Mouse (Mus musculus) stomach, embryonic 16.5 days (tissue): Measurements from ENCODE around the gene Sstr3. TPM values are rescaled to one million over a fixed set of nuclear protein-coding genes. Genes with fewer than 3 reads are reported as not detected.

Experiments used
- ATAC-seq: fragments of 200-750 bp; cut with Nextera tagmentation; 2 replicates; pipeline ENCODE4 v1.8.0; 2017; ENCODE audit warnings: moderate number of reproducible peaks, moderate TSS enrichment; ENCODE audit not compliant: insufficient read depth, low FRiP score
- H3K27ac ChIP-seq: fragments of 300-500 bp; sonication (generic); 2 replicates; pipeline ENCODE4 v1.5.1; 2014; ENCODE audit warnings: low read length
- H3K27me3 ChIP-seq: fragments of 300-500 bp; sonication (generic); 2 replicates; pipeline ENCODE4 v1.6.1; 2014; ENCODE audit warnings: low read length, control low read depth, mixed read lengths; ENCODE audit not compliant: control insufficient read depth, insufficient read depth
- H3K36me3 ChIP-seq: fragments of 300-500 bp; sonication (generic); 2 replicates; pipeline ENCODE4 v1.6.1; 2014; ENCODE audit warnings: low read length; ENCODE audit not compliant: control insufficient read depth, insufficient read depth
- H3K4me1 ChIP-seq: fragments of 300-500 bp; sonication (generic); 2 replicates; pipeline ENCODE4 v1.6.1; 2014; ENCODE audit warnings: low read length, control low read depth, mixed read lengths; ENCODE audit not compliant: control insufficient read depth, insufficient read depth
- H3K4me2 ChIP-seq: fragments of 300-500 bp; sonication (generic); 2 replicates; pipeline ENCODE4 v1.6.1; 2014; ENCODE audit warnings: low read depth, low read length, mixed read lengths
- H3K4me3 ChIP-seq: fragments of 300-500 bp; sonication (generic); replicated peaks from 2 replicates; pipeline ENCODE4 v1.5.1; 2014; ENCODE audit warnings: mild to moderate bottlenecking, low read length
- H3K9ac ChIP-seq: fragments of 300-500 bp; sonication (generic); 2 replicates; pipeline ENCODE4 v1.6.1; 2014; ENCODE audit warnings: low read length
- H3K9me3 ChIP-seq: fragments of 300-500 bp; sonication (generic); replicated peaks from 2 replicates; pipeline ENCODE4 v1.6.1; 2016; ENCODE audit warnings: low read length, control low read depth; ENCODE audit not compliant: control insufficient read depth
- WGBS: fragments of 180-500 bp; shearing (Covaris S2); extraction: QIAGEN DNeasy Blood & Tissue Kit; methylation state at CpG from one replicate; pipeline ENCODE4 v1.1.7; 2014; 5-methylcytosine and 5-hydroxymethylcytosine counted together
- polyA plus RNA-seq: library from polyadenylated mRNA; unstranded; fragments of >200 nt; fragmentation: Nextera tagmentation; extraction: Ambion mirVana; gene quantifications from 2 replicates; pipeline ENCODE4 v1.2.1, GENCODE M21; 2015

Gene Sstr3
- polyA plus RNA-seq, 1 experiment from 2014 or later, result 0.12 TPM

DNA sequence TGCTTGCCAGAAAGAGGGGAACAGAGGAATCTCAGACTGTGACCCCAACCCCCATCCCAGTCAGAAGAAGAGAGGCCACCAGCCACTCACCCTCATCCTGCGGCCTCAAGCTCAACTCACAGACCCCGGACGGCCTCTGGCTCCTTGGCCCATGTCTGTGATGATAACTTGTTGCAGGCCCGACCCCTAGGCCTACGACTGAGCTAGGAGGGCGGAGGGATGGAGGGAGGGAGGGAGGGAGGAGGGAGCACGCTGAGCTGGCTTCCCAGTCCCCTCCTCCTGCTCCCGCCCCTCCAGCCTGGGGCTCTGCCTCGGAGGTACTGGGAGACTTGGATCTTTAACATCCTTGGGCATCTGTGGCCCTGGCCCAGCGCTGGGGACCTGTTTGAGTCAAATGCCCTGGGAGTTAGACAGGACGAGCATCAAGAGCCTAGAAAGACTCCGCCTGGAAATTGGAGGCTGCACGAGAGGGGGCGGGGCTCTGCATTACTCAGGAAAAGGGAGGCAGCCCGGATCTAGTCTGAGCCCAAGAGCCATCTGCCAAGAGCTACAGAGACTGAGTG lies 15.0 kb downstream of the Sstr3 start:
- Histone ChIP-seq H3K36me3 (no peaks in the 10 kb centered on the region), H3K4me2 (peak overlapping the region; percentile 69), H3K27me3 (no peaks in the 10 kb centered on the region), H3K4me1 (peaks cover 40% of the 10 kb centered on the region), H3K9ac (peak overlapping the region; percentile 67), H3K9me3 (no peaks in the 10 kb centered on the region), H3K27ac (peak overlapping the region; percentile 86), H3K4me3 (peak overlapping the region; percentile 48)
- peak; percentile 71; the same call in 1 of the 2 replicates for ATAC-seq
- 2% methylated on average over 15 of the region's 15 CpGs for WGBS

DNA sequence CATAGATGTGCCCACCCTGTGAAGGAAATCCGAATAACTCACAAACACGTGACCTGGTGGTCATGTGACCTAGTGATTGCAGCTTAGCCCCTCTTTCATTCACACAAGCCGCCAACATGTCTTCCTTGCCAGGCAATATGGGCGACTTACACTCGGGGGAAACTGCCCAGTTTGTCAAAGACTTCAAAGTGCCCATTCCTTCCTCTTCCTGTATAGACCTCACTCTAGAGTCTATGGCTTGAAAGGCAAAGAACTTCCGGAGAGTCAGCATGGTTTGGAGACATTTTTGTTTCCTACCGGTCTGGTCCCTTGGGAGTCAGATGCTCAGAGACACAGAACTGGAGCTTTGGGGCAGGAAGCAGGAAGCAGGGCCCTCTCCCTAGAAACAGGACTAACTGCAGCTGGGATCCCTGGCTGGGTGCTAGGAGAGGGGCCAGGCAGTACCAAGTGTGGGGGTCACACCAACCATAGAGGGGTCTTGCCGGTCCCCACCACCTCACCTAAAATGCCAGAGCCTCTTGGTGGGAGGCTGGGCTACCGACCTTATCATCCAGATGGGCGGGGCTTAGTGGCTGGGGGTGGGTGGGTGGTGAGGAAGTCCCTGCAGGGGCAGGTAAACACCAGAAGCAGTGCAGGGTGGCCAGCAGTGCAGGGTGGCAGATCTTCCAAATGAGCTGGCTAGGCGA lies 15.6 kb downstream of the Sstr3 start:
- Histone ChIP-seq H3K4me2 (peak overlapping the region; percentile 69), H3K4me1 (peaks cover 40% of the 10 kb centered on the region), H3K9me3 (no peaks in the 10 kb centered on the region), H3K27me3 (no peaks in the 10 kb centered on the region), H3K9ac (peak overlapping the region; percentile 67), H3K4me3 (peak overlapping the region; percentile 48), H3K27ac (peak overlapping the region; percentile 86), H3K36me3 (no peaks in the 10 kb centered on the region)
- WGBS, result 30% methylated on average over 11 of the region's 11 CpGs
- peak; percentile 4; the same call in 1 of the 2 replicates for ATAC-seq

DNA sequence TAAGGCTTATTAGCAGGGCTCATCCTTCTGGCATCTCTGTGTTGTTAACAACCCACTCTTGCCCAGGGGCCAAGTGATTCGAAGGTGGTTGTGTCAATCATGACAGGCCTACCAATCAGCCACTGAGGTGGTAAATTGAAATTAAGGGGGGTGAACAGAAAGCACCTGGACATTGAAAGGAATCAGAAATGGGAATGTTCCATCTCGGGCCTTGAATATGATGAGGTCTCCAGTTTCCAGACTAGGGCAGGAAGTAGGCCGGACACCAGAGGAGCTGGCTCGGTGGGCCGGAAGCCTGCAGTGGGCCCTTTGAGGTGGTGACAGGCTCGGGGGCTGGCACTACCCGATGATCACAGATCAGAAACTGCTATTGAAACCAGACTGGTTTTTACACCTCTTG lies 16.5 kb downstream of the Sstr3 start:
- no peak for ATAC-seq
- Histone ChIP-seq H3K27ac (no peak overlapping the region), H3K4me3 (no peak overlapping the region), H3K9me3 (no peaks in the 10 kb centered on the region), H3K4me1 (peaks cover 34% of the 10 kb centered on the region), H3K9ac (no peak overlapping the region), H3K36me3 (no peaks in the 10 kb centered on the region), H3K27me3 (no peaks in the 10 kb centered on the region), H3K4me2 (peak overlapping the region; percentile 69)
- 79% methylated on average over 7 of the region's 7 CpGs for WGBS

DNA sequence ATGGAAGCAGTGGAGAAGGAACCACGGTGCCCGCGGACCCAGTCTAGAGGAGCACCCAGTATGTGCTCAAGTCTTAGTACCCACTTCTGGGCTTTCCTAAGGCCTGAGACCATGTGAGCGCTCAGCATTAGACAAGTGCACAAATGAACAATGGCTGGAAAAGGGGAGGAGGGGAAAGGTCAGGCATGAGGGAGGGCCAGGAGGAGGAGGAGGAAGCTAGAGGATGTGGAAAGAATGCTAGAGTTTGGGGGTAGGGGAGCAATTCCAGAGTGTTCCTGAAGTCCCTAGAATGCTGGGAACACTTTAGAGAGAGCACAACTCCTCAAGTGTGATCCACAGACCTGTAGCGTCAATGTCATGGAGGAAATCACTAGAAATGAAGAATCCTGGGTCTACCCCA lies 20.3 kb downstream of the Sstr3 start:
- H3K4me2 ChIP-seq, result no peak overlapping the region
- H3K27ac ChIP-seq, result no peak overlapping the region
- no peak overlapping the region for H3K4me3 ChIP-seq
- no peaks in the 10 kb centered on the region for H3K36me3 ChIP-seq
- H3K9me3 ChIP-seq, result no peaks in the 10 kb centered on the region
- H3K27me3 ChIP-seq, result no peaks in the 10 kb centered on the region
- no peak overlapping the region for H3K9ac ChIP-seq
- WGBS, result 90% methylated on average over 5 of the region's 5 CpGs
- H3K4me1 ChIP-seq, result peaks cover 8% of the 10 kb centered on the region; the same call in 1 of the 2 replicates
- no peak for ATAC-seq

DNA sequence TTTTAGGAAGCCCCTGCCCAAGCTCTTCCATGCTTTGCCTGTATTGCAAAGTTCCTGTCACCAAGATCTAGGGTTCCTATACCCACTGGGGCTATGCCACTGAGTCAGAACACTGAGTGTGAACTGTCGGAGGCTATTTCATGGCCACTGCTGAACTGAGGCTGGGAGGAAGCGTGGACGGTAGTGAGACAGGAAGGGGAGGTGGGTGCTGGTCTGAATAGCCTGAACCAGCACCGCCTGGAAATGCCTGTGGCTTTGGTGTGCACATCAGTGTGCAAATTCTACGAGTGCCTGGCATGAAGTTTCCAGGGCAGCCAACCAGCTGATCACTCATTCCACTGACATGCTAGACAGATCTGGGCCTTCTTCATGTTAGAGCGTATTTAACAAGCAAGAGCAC lies 22.6 kb downstream of the Sstr3 start:
- Histone ChIP-seq H3K36me3 (no peaks in the 10 kb centered on the region), H3K4me3 (no peak overlapping the region), H3K4me2 (no peak overlapping the region), H3K27ac (no peak overlapping the region), H3K27me3 (no peaks in the 10 kb centered on the region), H3K4me1 (no peaks in the 10 kb centered on the region), H3K9ac (no peak overlapping the region), H3K9me3 (no peaks in the 10 kb centered on the region)
- 70% methylated on average over 6 of the region's 6 CpGs for WGBS
- no peak for ATAC-seq

DNA sequence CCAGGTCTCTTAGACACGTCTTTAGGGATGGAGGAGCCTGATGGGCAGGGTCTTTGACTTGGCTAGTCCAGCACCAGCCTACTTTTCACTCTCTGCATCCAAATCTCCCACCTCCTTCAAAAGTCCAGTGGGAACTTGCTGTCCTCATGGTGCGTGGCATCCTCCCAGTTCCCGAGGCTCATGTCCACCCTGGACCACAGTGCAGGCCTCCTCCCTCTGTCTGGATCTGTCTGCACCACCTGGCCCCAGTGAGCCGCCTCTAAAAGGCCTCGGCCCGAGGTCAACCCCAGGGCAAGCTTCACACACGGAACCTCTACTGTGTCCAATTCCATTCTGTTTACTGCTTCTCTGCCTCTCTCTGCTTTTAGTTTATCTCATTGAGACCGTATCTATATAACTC lies 23.2 kb downstream of the Sstr3 start:
- Histone ChIP-seq H3K4me1 (no peaks in the 10 kb centered on the region), H3K27ac (no peak overlapping the region), H3K4me2 (no peak overlapping the region), H3K9me3 (no peaks in the 10 kb centered on the region), H3K9ac (no peak overlapping the region), H3K36me3 (no peaks in the 10 kb centered on the region), H3K4me3 (no peak overlapping the region), H3K27me3 (no peaks in the 10 kb centered on the region)
- ATAC-seq, result no peak
- WGBS, result 61% methylated on average over 8 of the region's 8 CpGs

DNA sequence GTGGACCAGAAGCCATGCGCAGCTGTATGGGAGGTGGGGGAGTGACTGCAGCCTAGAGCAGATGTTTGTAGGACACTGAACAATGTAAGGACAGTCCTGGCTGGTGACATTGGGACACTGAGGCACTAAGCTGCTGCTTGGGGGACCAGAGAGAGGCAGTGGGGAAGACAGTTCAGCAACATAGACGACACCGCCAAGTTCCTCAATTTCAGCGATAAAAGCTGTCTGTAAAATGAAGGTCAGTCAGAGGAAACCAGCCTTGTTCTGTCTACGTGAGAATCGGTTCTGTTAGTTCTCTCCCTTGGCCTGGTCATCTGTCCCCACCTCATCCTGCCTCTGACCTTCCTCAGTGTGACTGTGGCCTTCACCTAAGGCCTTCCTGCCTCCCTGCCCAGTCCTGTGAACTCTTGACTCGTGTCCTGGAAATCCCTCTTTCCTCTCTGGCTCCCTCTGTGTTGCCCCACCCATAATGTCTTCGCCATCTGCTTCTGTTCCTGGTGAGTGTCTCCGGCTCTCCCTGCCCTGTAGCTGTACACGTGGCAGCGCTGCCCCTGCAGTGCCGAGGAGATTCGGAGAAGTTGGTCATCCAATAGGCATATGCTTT lies 24.3 kb downstream of the Sstr3 start:
- Histone ChIP-seq H3K9me3 (no peaks in the 10 kb centered on the region), H3K4me2 (no peak overlapping the region), H3K36me3 (no peaks in the 10 kb centered on the region), H3K9ac (no peak overlapping the region), H3K4me3 (no peak overlapping the region), H3K4me1 (0 out of 2 replicates have a peak, but pooled peaks cover 3% of the 10 kb centered on the region), H3K27ac (no peak overlapping the region), H3K27me3 (no peaks in the 10 kb centered on the region)
- WGBS, result 67% methylated on average over 13 of the region's 13 CpGs
- ATAC-seq, result no peak

DNA sequence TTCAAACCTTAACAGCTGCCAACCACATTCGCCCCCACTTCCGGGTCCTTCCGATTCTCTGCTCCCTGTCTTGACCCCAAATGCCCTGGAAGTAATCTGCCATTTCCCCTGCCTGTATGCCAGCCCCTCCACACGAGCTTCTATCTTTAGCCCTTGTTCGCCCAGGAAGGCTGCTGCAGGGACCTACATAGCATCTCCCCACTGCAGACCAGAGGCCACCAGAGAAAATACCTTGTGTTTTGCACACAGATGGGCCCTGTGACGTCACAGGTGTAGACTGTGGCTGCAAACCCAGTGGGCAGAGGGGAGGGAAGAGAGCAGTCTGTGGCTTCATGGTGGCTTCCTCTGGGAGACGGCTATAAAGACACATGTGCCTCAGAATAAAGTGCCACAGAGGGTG lies 26.3 kb downstream of the Sstr3 start:
- no peaks in the 10 kb centered on the region for H3K27me3 ChIP-seq
- H3K36me3 ChIP-seq, result no peaks in the 10 kb centered on the region
- no peak overlapping the region for H3K27ac ChIP-seq
- ATAC-seq, result no peak
- WGBS, result 61% methylated on average over 7 of the region's 7 CpGs
- H3K4me2 ChIP-seq, result no peak overlapping the region
- H3K4me1 ChIP-seq, result 0 out of 2 replicates have a peak, but pooled peaks cover 3% of the 10 kb centered on the region
- no peaks in the 10 kb centered on the region for H3K9me3 ChIP-seq
- no peak overlapping the region for H3K9ac ChIP-seq
- no peak overlapping the region for H3K4me3 ChIP-seq

DNA sequence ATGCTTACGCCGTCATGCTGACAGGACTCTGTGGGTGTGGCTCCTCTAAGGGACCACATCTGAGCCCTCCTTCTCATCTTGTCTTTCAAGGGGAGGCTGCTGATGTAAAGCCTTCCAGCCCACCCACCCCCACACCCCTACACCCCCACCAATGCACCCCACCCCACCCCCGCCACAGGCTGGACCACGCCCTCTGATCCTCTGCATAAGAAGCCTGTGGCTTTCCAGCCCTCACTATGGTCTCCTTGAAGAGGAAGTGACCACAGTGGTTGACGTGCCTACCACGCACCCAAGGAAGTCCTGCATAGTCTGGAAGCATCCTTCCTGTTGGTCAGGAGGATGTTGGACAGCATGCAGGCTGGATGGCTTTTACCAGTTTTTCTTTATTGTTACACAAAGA lies 28.7 kb downstream of the Sstr3 start:
- H3K9ac ChIP-seq, result no peak overlapping the region
- ATAC-seq, result no peak
- H3K27ac ChIP-seq, result no peak overlapping the region
- H3K9me3 ChIP-seq, result no peaks in the 10 kb centered on the region
- H3K4me3 ChIP-seq, result no peak overlapping the region
- no peaks in the 10 kb centered on the region for H3K36me3 ChIP-seq
- no peaks in the 10 kb centered on the region for H3K27me3 ChIP-seq
- H3K4me2 ChIP-seq, result no peak overlapping the region
- WGBS, result 70% methylated on average over 6 of the region's 6 CpGs
- H3K4me1 ChIP-seq, result 0 out of 2 replicates have a peak, but pooled peaks cover 3% of the 10 kb centered on the region
